Mouse (Mus musculus): Measurements from ENCODE around the gene Gnat2. TPM values are rescaled to one million over a fixed set of nuclear protein-coding genes. Genes with fewer than 3 reads are reported as not detected.

Gene Gnat2
- total and polyA plus RNA-seq, 3 experiments, result 11.2 to 17.5 (median 13.3) TPM

DNA sequence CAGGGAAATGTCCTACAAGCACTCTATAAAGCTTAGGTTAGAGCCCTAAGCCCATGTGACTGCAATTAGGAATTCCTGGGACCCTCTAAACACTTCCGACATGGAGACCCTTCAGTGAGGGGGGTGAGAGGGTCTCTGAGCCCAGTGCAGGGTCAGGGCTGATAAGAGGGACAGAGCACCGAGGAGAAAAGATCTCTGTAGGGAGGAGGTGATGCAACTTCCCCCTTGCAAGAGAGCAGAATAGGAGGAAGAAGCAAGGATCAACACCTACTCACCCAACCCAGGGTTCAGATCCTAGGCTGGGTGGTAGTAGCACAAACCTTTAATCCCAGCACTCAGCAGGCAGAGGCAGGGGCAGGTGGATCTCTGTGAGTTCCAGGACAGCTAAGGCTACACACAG is 9.4 kb upstream of the Gnat2 start:
- no peak for TF ChIP-seq NRF1 (IDR thresholded peaks at IDR 0.05; ENCODE audit: low read depth, low read length)
- no peak for TF ChIP-seq UBTF (IDR thresholded peaks at IDR 0.05; ENCODE audit: low read depth, low read length)
- no peak for TF ChIP-seq MAFK (IDR thresholded peaks at IDR 0.05; ENCODE audit: insufficient replicate concordance, low read length)
- no peak for TF ChIP-seq ZKSCAN1 (IDR thresholded peaks at IDR 0.05; ENCODE audit: borderline replicate concordance, low read depth, low read length)
- no peak for TF ChIP-seq SMC3 (IDR thresholded peaks at IDR 0.05; ENCODE audit: low read depth, low read length)
- no peak for TF ChIP-seq CHD2 (IDR thresholded peaks at IDR 0.05; ENCODE audit: low read length)
- TF ChIP-seq MYC (IDR thresholded peaks at IDR 0.05; ENCODE audit: low read depth, low read length), result no peak
- TF ChIP-seq GABPA (IDR thresholded peaks at IDR 0.05; ENCODE audit: insufficient replicate concordance, low read depth, low read length), result no peak
- no peak for TF ChIP-seq MEF2A (IDR thresholded peaks at IDR 0.05; ENCODE audit: borderline replicate concordance, low read depth, low read length)
- no peak for TF ChIP-seq SIN3A (IDR thresholded peaks at IDR 0.05; ENCODE audit: low read length)
- in situ Hi-C loops (cut with MboI; ENCODE audit: low pct_ligation_motif_present, low pct_unique_long_range_greater_than_20kb, low sequenced_read_pairs), result loop anchor here (5.0 kb wide), 1 partner anchor 64 kb away; the partner anchor contains the start of gene Gnai3
- peaks cover 27 to 44% of the 10 kb centered on the region in 2 experiments for H3K4me1 ChIP-seq (ENCODE audit: control insufficient read depth in 1 of 2, insufficient read depth in 2 of 2)
- H3K9ac ChIP-seq (ENCODE audit: insufficient read depth, low read depth), result peak overlapping the region; percentile 53
- peak overlapping the region in 2 of 3 experiments; percentile 25 to 34 for H3K4me3 ChIP-seq (replicated peaks in 1 of 3; ENCODE audit: low read depth in 2 of 3, low read length in 2 of 3, poor library complexity in 1 of 3)
- DNase-seq (ENCODE audit: extremely low read depth), result no peak
- H3K4me2 ChIP-seq (ENCODE audit: insufficient read depth, low read depth, poor library complexity, severe bottlenecking), result peak overlapping the region; percentile 79; the same call in 1 of the 2 replicates
- H3K9me3 ChIP-seq (replicated peaks; ENCODE audit: low read length), result no peaks in the 10 kb centered on the region
- dilution Hi-C loops (cut with MboI; ENCODE audit: extremely low pct_ligation_motif_present, extremely low pct_unique_long_range_greater_than_20kb, low sequenced_read_pairs), result no loop called here
- H3K27ac ChIP-seq (ENCODE audit: insufficient read depth, low read depth), result peak overlapping the region; percentile 54
- H3K79me2 ChIP-seq (replicated peaks; ENCODE audit: control insufficient read depth, extremely low read depth, insufficient read depth, poor library complexity, severe bottlenecking), result peaks cover 50% of the 10 kb centered on the region
- peaks cover 27 to 64% of the 10 kb centered on the region in 2 experiments for H3K36me3 ChIP-seq (replicated peaks in 1 of 2; ENCODE audit: control insufficient read depth in 1 of 2, insufficient read depth in 1 of 2, low read length in 1 of 2)
- no peaks in the 10 kb centered on the region for H3K27me3 ChIP-seq (replicated peaks)

DNA sequence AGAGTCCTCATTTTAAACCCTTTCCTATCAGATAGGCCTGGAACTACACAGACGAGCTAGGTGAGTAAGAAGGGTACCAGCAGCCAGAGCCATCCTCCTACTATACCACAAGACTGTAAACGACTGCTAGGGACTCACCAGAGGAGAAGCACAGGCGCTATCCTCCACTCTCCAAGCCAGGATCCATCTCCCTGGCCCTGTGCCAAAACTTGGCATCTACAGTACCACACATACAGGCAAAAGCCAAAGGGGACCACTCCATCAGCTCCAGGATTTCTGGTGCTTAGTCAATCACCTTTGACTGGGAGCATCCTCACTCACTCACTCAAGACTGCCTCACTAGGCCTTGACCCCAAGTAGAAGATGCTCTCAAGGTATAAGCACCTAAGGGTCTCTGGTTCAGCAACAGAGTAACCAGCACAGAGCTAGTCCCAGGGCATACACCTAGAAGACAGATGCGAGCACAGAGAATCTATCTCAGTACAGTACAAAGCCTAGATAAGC is 8.6 kb upstream of the Gnat2 start:
- no peaks in the 10 kb centered on the region for H3K9me3 ChIP-seq (replicated peaks; ENCODE audit: low read length)
- TF ChIP-seq TBP (conservative IDR thresholded peaks at IDR 0.05; ENCODE audit: low read depth, low read length) (no peak), PAX5 (IDR thresholded peaks at IDR 0.05; ENCODE audit: low read length) (no peak), ZC3H11A (IDR thresholded peaks at IDR 0.05; ENCODE audit: low read depth, low read length) (no peak), TCF12 (IDR thresholded peaks at IDR 0.05; ENCODE audit: low read depth, low read length) (no peak), NELFE (IDR thresholded peaks at IDR 0.05; ENCODE audit: low read depth, low read length) (no peak), SMC3 (IDR thresholded peaks at IDR 0.05; ENCODE audit: low read depth, low read length) (no peak), SIN3A (IDR thresholded peaks at IDR 0.05; ENCODE audit: low read length) (no peak), POLR2AphosphoS2 (IDR thresholded peaks at IDR 0.05; ENCODE audit: low read depth, low read length) (no peak), MYC (IDR thresholded peaks at IDR 0.05; ENCODE audit: low read depth, low read length) (no peak), GABPA (IDR thresholded peaks at IDR 0.05; ENCODE audit: insufficient replicate concordance, low read depth, low read length) (no peak), RCOR1 (conservative IDR thresholded peaks at IDR 0.05; ENCODE audit: low read depth, low read length) (no peak), UBTF (IDR thresholded peaks at IDR 0.05; ENCODE audit: low read depth, low read length) (no peak), EP300 (IDR thresholded peaks at IDR 0.05; ENCODE audit: low read length) (no peak), CHD2 (IDR thresholded peaks at IDR 0.05; ENCODE audit: low read length) (no peak), CHD1 (IDR thresholded peaks at IDR 0.05; ENCODE audit: low read depth, low read length) (no peak), CTCF (conservative IDR thresholded peaks at IDR 0.05 in 1 of 2, IDR thresholded peaks at IDR 0.05 in 1 of 2; ENCODE audit: low read depth in 2 of 2, low read length in 2 of 2) (no peak)
- H3K79me2 ChIP-seq (replicated peaks; ENCODE audit: control insufficient read depth, extremely low read depth, insufficient read depth, poor library complexity, severe bottlenecking), result peaks cover 50% of the 10 kb centered on the region
- DNase-seq (ENCODE audit: extremely low read depth), result no peak
- peaks cover 21 to 57% of the 10 kb centered on the region in 2 experiments for H3K36me3 ChIP-seq (replicated peaks in 1 of 2; ENCODE audit: control insufficient read depth in 1 of 2, insufficient read depth in 1 of 2, low read length in 1 of 2)
- H3K4me2 ChIP-seq (ENCODE audit: insufficient read depth, low read depth, poor library complexity, severe bottlenecking), result peak overlapping the region; percentile 79
- peaks cover 27 to 52% of the 10 kb centered on the region in 2 experiments for H3K4me1 ChIP-seq (ENCODE audit: control insufficient read depth in 1 of 2, insufficient read depth in 2 of 2)
- in situ Hi-C loops (cut with MboI; ENCODE audit: low pct_ligation_motif_present, low pct_unique_long_range_greater_than_20kb, low sequenced_read_pairs) (loop anchor here (5.0 kb wide), 1 partner anchor 63 kb away; the partner anchor contains the start of gene Gnai3), dilution Hi-C loops (cut with MboI; ENCODE audit: extremely low pct_ligation_motif_present, extremely low pct_unique_long_range_greater_than_20kb, low sequenced_read_pairs) (no loop called here)
- H3K9ac ChIP-seq (ENCODE audit: insufficient read depth, low read depth), result peak overlapping the region; percentile 53
- 0 out of 2 replicates have a peak overlapping the region, but pooled peaks have one; percentile 4 for H3K27ac ChIP-seq (ENCODE audit: insufficient read depth, low read depth)
- H3K27me3 ChIP-seq (replicated peaks), result no peaks in the 10 kb centered on the region
- peak overlapping the region in 2 of 3 experiments; percentile 4 to 91 for H3K4me3 ChIP-seq (replicated peaks in 1 of 3; ENCODE audit: low read depth in 2 of 3, low read length in 2 of 3, poor library complexity in 1 of 3)

All from CH12.LX (cell line).